Mouse (Mus musculus): ENCODE results near the gene Ssna1.

- TF ChIP-seq CTCF (IDR thresholded peaks at IDR 0.05) (no peak), EP300 (IDR thresholded peaks at IDR 0.05) (no peak)
Measured at GRCm38 (mm10) chr2:25246183-25247072, 25.8 kb downstream of the Ssna1 start, which contains the start of gene AL732309.1.
